In the genomic region with DNA sequence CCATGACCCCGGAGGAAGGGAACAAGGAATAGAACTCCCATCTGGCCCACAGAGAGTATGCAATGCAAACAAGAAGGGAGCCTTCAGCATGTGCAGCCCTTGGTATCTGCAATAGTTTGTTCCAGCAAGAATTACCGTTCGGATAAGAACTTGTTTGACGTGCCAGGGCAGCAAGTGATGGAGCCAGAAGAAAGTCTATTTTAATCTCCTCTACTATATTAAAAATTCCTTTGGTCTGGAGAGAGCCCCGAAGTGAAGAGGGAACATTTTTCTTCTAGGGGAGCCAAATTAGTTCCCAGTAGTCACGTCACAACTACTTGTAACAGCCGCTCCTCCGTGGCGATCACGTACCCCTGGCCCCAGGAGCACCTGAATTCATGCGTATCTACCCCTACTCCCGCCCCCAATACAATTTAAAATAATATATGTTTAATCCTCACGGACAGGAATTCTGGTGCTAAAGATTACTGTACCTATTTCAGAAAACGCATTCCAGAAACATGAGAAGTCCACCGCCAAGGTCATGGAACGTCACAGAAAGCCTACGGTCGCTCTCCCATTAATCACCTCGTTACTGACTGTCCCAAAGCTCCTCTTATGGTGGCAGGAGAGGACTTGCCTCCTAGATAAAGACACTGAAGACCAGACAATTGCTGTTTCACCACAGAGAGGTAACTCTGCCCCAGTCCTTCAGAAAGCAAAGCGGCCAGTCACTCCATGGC, we compare ENCODE assay signal across 9 mouse cellular contexts. TPM values are rescaled to one million over a fixed set of nuclear protein-coding genes. Genes with fewer than 3 reads are reported as not detected.
A peak's percentile ranks its signal among the peaks of the same experiment; 100 is the strongest.
DNase-seq lines count a peak whose midpoint lies in the region; ATAC-seq and TF ChIP-seq lines count a peak whose summit lies in the region.
"Had no signal": no experiment of that assay in that cellular context is flagged by ENCODE, and none has a peak within 500 bp of the region (broad histone marks: within the 10 kb centered on the region; RNA-seq: fewer than 3 reads in every experiment).

No protein-coding gene starts in this region.

- H3K4me1 ChIP-seq in neural tube, embryonic 13.5 days (replicated peaks) = peaks cover 17% of the 10 kb centered on the region
- peaks cover 18% of the 10 kb centered on the region for H3K4me1 ChIP-seq in neural tube, embryonic 15.5 days
- peaks cover 39% of the 10 kb centered on the region for H3K4me1 ChIP-seq in limb, embryonic 14.5 days (ENCODE audit: control insufficient read depth, insufficient read depth, low read length)
- H3K4me1 ChIP-seq in thymus, adult 2 months (replicated peaks; ENCODE audit: control insufficient read depth, insufficient read depth, low read length) = no peaks in the 10 kb centered on the region

- ATAC-seq in frontal cortex, adult (ENCODE audit: low TSS enrichment) = peak; percentile 35; the same call in 1 of the 2 replicates
- no peak for ATAC-seq in neural tube, embryonic 13.5 days (ENCODE audit: low read depth)
- no peak for ATAC-seq in neural tube, embryonic 15.5 days (ENCODE audit: low FRiP score)
- ATAC-seq in limb, embryonic 14.5 days (ENCODE audit: low FRiP score, low read depth) = peak; percentile 8

- no peak overlapping the region for H3K4me3 ChIP-seq in neural tube, embryonic 13.5 days
- no peak overlapping the region for H3K4me3 ChIP-seq in neural tube, embryonic 15.5 days (replicated peaks)
- H3K4me3 ChIP-seq in limb, embryonic 14.5 days (replicated peaks; ENCODE audit: low read length) = no peak overlapping the region; the same call in 1 of the 2 replicates
- no peak overlapping the region for H3K4me3 ChIP-seq in thymus, adult 2 months (ENCODE audit: control insufficient read depth, insufficient read depth, low read length)

- no peak for TF ChIP-seq CTCF in thymus, adult 2 months (IDR thresholded peaks at IDR 0.05; ENCODE audit: borderline replicate concordance, control insufficient read depth, extremely low read depth, insufficient read depth, low read length, poor library complexity)

- TF ChIP-seq POLR2A in limb, embryonic 14.5 days (IDR thresholded peaks at IDR 0.05; ENCODE audit: borderline replicate concordance, extremely low read depth, insufficient read depth, insufficient read length) = no peak
- TF ChIP-seq POLR2A in thymus, adult 2 months (IDR thresholded peaks at IDR 0.05; ENCODE audit: control insufficient read depth, extremely low read depth, insufficient read depth, low read length, poor library complexity) = no peak

- DNase-seq in frontal cortex, adult 2 months (ENCODE audit: extremely low spot score in 1 of 2, low spot score in 1 of 2) = no peak
- peak; percentile 30 for DNase-seq in limb, embryonic 14.5 days (ENCODE audit: low spot score)
- no peak for DNase-seq in thymus, adult 2 months
- DNase-seq in thymus, postnatal 14 days = no peak
- DNase-seq in embryo, embryonic 10 days (ENCODE audit: low spot score) = no peak

- H3K9ac ChIP-seq in neural tube, embryonic 13.5 days = no peak overlapping the region
- no peak overlapping the region for H3K9ac ChIP-seq in neural tube, embryonic 15.5 days (replicated peaks)
- no peak overlapping the region for H3K9ac ChIP-seq in limb, embryonic 14.5 days (ENCODE audit: low read depth, low read length, severe bottlenecking)

- H3K4me2 ChIP-seq in neural tube, embryonic 13.5 days = 0 out of 2 replicates have a peak overlapping the region, but pooled peaks have one; percentile 39
- H3K4me2 ChIP-seq in neural tube, embryonic 15.5 days = no peak overlapping the region
- H3K4me2 ChIP-seq in limb, embryonic 14.5 days (replicated peaks; ENCODE audit: low read depth, low read length, severe bottlenecking) = no peak overlapping the region

- no peak overlapping the region for H3K27ac ChIP-seq in neural tube, embryonic 13.5 days (replicated peaks)
- no peak overlapping the region for H3K27ac ChIP-seq in neural tube, embryonic 15.5 days (replicated peaks)
- H3K27ac ChIP-seq in limb, embryonic 14.5 days (replicated peaks; ENCODE audit: low read depth, low read length) = no peak overlapping the region
- no peak overlapping the region for H3K27ac ChIP-seq in thymus, adult 2 months (ENCODE audit: control insufficient read depth, insufficient read depth, low read length)
- H3K27ac ChIP-seq: macrophage had no signal

- no peaks in the 10 kb centered on the region for H3K9me3 ChIP-seq in neural tube, embryonic 13.5 days
- no peaks in the 10 kb centered on the region for H3K9me3 ChIP-seq in neural tube, embryonic 15.5 days (replicated peaks)
- H3K9me3 ChIP-seq in limb, embryonic 14.5 days (ENCODE audit: control insufficient read depth, low read length) = no peaks in the 10 kb centered on the region

- H3K36me3 ChIP-seq in neural tube, embryonic 13.5 days = no peaks in the 10 kb centered on the region
- no peaks in the 10 kb centered on the region for H3K36me3 ChIP-seq in neural tube, embryonic 15.5 days
- no peaks in the 10 kb centered on the region for H3K36me3 ChIP-seq in limb, embryonic 14.5 days (ENCODE audit: control insufficient read depth, insufficient read depth, low read length)
- no peaks in the 10 kb centered on the region for H3K36me3 ChIP-seq in thymus, adult 2 months (ENCODE audit: control insufficient read depth, insufficient read depth, low read length)

- no peaks in the 10 kb centered on the region for H3K27me3 ChIP-seq in neural tube, embryonic 13.5 days
- H3K27me3 ChIP-seq in neural tube, embryonic 15.5 days (replicated peaks) = no peaks in the 10 kb centered on the region
- H3K27me3 ChIP-seq in limb, embryonic 14.5 days (ENCODE audit: control insufficient read depth, insufficient read depth, low read length) = no peaks in the 10 kb centered on the region
- no peaks in the 10 kb centered on the region for H3K27me3 ChIP-seq in thymus, adult 2 months (ENCODE audit: control insufficient read depth, insufficient read depth, low read length)

- WGBS in neural tube, embryonic 13.5 days = 74% methylated on average over 20 of the region's 20 CpGs
- WGBS in neural tube, embryonic 15.5 days = 79% methylated on average over 20 of the region's 20 CpGs
- WGBS in limb, embryonic 14.5 days = 51% methylated on average over 20 of the region's 20 CpGs
- 85% methylated on average over 20 of the region's 20 CpGs for WGBS in thymus, adult 2 months

RNA-seq across cellular contexts. Expression of gene Msrb3, which starts 22.2 kb away (rescaled TPM):
- polyA plus RNA-seq in frontal cortex, adult 2 months (2012; rRNA removed) = 6.6 and 6.9 TPM in 2 replicates
- 1.0 and 1.8 TPM in 2 replicates for polyA plus RNA-seq in neural tube, embryonic 13.5 days (2015; fragmentation: Nextera tagmentation; extraction: Ambion mirVana)
- 1.2 and 4.1 TPM in 2 replicates for polyA plus RNA-seq in neural tube, embryonic 15.5 days (2015; fragmentation: Nextera tagmentation; extraction: Ambion mirVana)
- 28.2 and 28.8 TPM in 2 replicates for polyA plus RNA-seq in limb, embryonic 14.5 days (2012; rRNA removed)
- 13.9 and 17.3 TPM in 2 replicates for polyA plus RNA-seq in limb, embryonic 14.5 days (2014; fragmentation: Nextera tagmentation; extraction: Ambion mirVana)
- 4.0 and 5.4 TPM in 2 replicates for polyA plus RNA-seq in thymus, adult 2 months (2012; rRNA removed)

Comparison
In these comparisons a context has a peak if more than half of its experiments do, and no peak if none do; other contexts are left out.
1. ATAC-seq: peak in frontal cortex, adult (single experiment) and limb, embryonic 14.5 days (single experiment); none in neural tube, embryonic 13.5 days (single experiment) and neural tube, embryonic 15.5 days (single experiment).